Mouse (Mus musculus) urinary bladder, adult 18-20 months (tissue): Measurements from ENCODE around the gene Prpf4.

Experiments used
- DNase-seq, 2 experiments: peaks; one replicate each; pipeline ENCODE4 v3.0.0; 2022; ENCODE audit warnings: low spot score in 2 of 2, mixed read lengths in 2 of 2

The Prpf4 gene

DNA sequence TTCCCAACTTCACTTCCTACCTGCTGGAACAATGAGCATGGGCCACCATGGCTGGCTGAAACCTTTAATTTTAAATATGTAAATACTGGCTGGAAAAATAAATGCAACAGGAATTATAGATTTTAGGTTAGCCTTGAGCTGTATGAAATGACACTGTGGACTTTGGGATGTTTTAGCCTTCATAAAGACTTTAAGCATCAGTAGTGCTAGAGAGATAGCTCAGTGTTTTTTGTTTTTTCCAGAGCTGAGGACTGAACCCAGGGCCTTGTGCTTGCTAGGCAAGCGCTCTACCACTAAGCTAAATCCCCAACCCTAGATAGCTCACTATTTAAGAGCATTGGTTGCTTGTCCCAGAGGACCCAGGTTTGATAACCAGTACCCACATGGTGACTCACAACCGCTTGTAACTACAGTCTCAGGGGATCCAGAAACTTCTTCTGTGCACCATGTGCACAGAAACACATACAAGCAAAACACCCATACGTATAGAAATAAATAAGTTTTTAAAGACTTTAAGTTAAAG, 28.7 kb downstream of the Prpf4 start:
- no peak for DNase-seq

DNA sequence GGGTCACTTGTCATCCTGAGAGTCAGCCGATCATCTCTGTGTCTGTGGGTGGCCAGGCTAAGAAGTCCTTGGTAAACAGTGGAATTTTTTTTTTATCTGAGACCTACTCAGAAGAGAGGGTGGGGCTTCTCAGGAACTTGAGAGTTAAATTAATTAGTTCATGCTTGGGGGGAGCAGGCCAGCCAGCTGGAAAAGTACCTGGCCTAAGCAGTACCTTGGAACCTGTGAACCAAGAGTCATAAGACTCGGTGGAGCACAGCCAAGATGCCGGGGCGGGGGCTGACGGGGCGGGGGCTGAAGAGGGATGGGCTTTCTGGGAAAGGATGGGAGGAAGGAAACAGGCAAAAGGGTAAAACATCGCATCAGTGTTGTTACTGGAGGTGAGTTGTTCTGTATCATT, 29.3 kb downstream of the Prpf4 start:
- no peak for DNase-seq

DNA sequence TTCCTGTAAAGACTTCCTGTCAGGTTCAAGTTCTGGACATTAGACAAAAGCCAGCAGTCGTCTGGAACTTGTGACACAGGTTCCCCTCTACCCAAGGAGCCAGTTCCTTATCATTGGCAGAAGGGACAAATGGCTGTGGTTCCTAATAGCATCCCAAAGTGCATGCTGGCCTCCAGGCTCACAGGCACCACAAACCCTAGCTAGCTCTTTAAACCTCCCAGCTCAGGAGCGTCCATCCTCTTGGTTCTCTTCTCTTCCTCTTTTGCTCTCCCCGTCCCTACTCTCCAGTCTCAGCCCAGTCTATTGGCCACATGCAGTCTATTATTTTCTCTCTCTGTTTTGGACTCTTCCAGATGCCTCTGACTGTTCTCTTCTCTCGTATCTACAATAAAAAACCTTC, 31.2 kb downstream of the Prpf4 start:
- DNase-seq, result no peak

GRCm38 (mm10) chr4:62440544-62440943, 31.9 kb downstream of the Prpf4 start:
- DNase-seq, result no peak

DNA sequence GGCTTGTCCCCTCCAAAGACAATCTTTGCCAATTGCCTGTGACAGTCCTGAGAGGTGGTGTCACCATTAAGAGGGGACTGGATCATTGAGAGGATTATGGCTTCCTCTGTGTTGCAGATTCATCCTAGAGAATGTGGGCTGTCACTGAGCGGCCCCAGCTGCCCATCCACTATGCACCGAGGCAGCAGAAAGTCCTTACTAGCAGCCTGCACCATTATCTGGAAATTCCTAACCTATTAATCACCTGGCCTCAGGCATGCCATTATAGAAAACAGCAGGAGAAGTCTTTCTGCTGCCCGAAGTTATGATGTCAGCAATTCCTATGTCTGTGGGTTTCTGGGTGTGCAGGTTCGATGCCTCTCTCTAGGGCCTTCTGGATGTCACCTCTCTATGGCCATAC, 32.4 kb downstream of the Prpf4 start:
- DNase-seq, result no peak

DNA sequence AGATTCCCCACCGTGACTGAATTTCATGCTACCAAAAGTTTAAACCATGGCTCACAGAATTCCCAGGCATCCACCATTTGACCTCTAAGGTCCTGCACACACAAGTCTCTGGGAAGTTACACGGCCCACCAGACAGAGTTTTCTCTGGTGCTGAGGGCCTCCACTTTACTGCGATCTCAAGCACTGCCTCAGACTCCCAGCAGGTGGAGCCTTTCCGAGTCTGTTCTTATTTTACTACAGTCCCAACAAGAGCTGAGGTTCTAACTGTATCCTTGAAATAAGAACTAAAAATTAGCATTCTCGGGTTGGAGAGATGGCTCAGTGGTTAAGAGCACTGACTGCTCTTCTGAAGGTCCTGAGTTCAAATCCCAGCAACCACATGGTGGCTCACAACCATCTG, 46.4 kb downstream of the Prpf4 start:
- DNase-seq, result peak in 1 of 2 experiments; percentile 27

DNA sequence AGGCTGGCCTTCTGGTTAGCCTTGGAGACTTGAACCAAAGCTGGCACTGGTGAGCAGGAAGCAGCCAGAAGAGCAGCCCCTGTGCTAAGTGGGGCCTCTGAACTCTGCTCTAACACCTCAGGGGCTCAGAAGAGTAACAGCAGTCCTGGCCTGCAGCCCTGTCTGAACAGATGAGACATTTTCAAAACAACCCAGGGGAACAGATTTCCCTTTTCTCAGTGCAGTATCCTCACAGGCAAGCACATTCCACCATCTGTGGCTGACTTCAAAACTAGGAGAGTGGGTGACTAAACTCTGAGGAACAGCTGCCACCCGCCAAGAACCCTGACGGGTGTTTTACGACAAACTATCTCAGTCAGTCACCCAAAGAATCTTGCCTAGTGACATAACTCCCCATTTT, 50.5 kb downstream of the Prpf4 start:
- no peak for DNase-seq

DNA sequence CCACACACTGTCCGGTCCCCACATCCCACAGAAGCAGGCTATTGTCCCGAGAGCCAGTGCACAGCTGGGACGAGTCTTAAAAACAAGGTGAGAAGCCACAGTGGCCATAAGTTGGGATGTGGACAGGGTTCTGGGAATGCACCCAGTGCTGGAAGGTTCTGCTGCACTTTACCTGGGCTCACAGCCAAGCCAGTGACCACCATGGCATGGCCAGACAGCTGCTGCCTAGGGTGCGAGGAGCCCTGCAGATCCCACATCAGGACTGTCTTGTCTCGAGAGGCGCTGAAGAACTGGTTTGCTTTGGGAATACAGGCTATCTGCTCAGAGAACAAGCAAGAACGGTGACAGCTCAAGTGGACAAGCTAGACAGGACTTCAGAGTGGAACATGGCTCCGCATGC, 51.8 kb downstream of the Prpf4 start:
- no peak for DNase-seq

GRCm38 (mm10) chr4:62463124-62463523, 54.5 kb downstream of the Prpf4 start:
- no peak for DNase-seq

GRCm38 (mm10) chr4:62468158-62468557, 59.6 kb downstream of the Prpf4 start:
- DNase-seq, result no peak

GRCm38 (mm10) chr4:62470598-62471051, 62.0 kb downstream of the Prpf4 start, which contains the start of gene Wdr31:
Gene Wdr31, minus strand, starts transcription at chr4:62470896.
- DNase-seq, result peak; percentile 49 to 79

GRCm38 (mm10) chr4:62472071-62472470, 63.5 kb downstream of the Prpf4 start:
- DNase-seq, result no peak

GRCm38 (mm10) chr4:62475131-62475530, 66.5 kb downstream of the Prpf4 start:
- no peak for DNase-seq

DNA sequence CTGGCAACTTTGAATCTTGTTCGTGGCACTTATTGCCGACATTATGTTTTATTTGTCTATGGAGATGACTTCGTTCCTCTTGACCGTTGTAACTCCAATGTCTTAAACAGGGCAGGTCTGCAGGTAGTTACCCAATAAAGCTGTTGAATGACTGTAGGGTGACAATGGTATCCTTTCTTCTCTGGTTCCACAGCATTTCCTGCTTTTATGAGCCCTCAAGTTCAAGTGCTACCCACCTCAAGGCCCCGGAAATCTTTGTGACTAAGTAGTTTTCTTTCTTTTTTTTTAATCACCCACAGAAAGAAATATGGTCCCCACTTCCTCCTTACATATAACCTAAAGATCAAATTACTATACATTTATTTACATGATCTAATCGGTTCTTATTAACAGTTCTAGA, 67.2 kb downstream of the Prpf4 start:
- no peak for DNase-seq
